Mouse (Mus musculus): ENCODE measurements around the gene Tada1.

Gene Tada1

GRCm38 (mm10) chr1:166385431-166385830, 6.5 kb downstream of the Tada1 start:
- no peak for DNase-seq

GRCm38 (mm10) chr1:166388511-166388910, 9.6 kb downstream of the Tada1 start:
- peak in 1 of 2 experiments; percentile 24 for DNase-seq

GRCm38 (mm10) chr1:166389406-166390125, 10.7 kb downstream of the Tada1 start:
- no peak for DNase-seq

GRCm38 (mm10) chr1:166391671-166392070, 12.8 kb downstream of the Tada1 start:
- no peak for DNase-seq

GRCm38 (mm10) chr1:166394770-166395169, 15.9 kb downstream of the Tada1 start:
- DNase-seq, result no peak

- DNase-seq, result no peak
These were observed 16.8 kb downstream of the Tada1 start for GRCm38 (mm10) chr1:166395661-166396060.

GRCm38 (mm10) chr1:166396381-166396780, 17.5 kb downstream of the Tada1 start:
- no peak for DNase-seq

GRCm38 (mm10) chr1:166401455-166401854, 22.6 kb downstream of the Tada1 start:
- peak in 1 of 2 experiments; percentile 38 for DNase-seq

GRCm38 (mm10) chr1:166402003-166402402, 23.1 kb downstream of the Tada1 start:
- DNase-seq, result no peak

- DNase-seq, result no peak
These were observed 24.9 kb downstream of the Tada1 start for GRCm38 (mm10) chr1:166403846-166404245.

- peak in 1 of 2 experiments; percentile 68 for DNase-seq
These were observed 30.3 kb downstream of the Tada1 start for GRCm38 (mm10) chr1:166409177-166409700.

GRCm38 (mm10) chr1:166409701-166410220, 30.9 kb downstream of the Tada1 start, which contains the start of gene Pogk:
Gene Pogk, minus strand, starts transcription at chr1:166409863.
- DNase-seq, result peak; percentile 83 to 85

GRCm38 (mm10) chr1:166411541-166411940, 32.6 kb downstream of the Tada1 start:
- DNase-seq, result no peak

- DNase-seq, result no peak
These were observed 33.4 kb downstream of the Tada1 start for GRCm38 (mm10) chr1:166412266-166412665.

- no peak for DNase-seq
These were observed 50.2 kb downstream of the Tada1 start for GRCm38 (mm10) chr1:166429053-166429452.

- peak in 1 of 2 experiments; percentile 20 for DNase-seq
These were observed 51.0 kb downstream of the Tada1 start for GRCm38 (mm10) chr1:166429809-166430431.

GRCm38 (mm10) chr1:166439426-166439825, 60.5 kb downstream of the Tada1 start:
- no peak for DNase-seq

- no peak for DNase-seq
These were observed 63.1 kb downstream of the Tada1 start for GRCm38 (mm10) chr1:166441992-166442391.

Data from lung, postnatal 4 days (tissue).